Mouse (Mus musculus) heart, adult 9 months (tissue): ENCODE results near the gene Osbpl10.
"Not testable (repeated sequence)": the region's sequence is repeated elsewhere in the genome, so short reads cannot be mapped to it uniquely, and the experiment has no call there.

ENCODE experiments used
- DNase-seq, 2 experiments: peaks; one replicate each; pipeline ENCODE4 v3.0.0; 2022; ENCODE audit warnings: low spot score in 2 of 2

Gene Osbpl10

DNA sequence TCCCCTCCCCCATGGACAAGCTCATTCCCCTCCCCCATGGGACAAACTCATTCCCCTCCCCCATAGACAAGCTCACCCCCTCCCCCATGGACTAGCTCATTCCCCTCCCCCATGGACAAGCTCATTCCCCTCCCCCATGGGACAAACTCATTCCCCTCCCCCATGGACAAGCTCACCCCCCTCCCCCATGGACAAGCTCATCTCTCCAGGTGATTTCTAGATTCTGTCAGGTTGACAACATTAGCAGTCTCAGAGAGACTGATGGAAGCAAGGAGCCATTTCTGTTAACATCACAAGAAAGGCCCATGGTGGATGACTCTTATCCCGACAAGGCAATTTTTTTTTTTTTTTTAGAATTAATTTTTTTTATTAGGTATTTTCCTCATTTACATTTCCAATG is 52.7 kb downstream of the Osbpl10 start:
- DNase-seq, result not testable (repeated sequence)

DNA sequence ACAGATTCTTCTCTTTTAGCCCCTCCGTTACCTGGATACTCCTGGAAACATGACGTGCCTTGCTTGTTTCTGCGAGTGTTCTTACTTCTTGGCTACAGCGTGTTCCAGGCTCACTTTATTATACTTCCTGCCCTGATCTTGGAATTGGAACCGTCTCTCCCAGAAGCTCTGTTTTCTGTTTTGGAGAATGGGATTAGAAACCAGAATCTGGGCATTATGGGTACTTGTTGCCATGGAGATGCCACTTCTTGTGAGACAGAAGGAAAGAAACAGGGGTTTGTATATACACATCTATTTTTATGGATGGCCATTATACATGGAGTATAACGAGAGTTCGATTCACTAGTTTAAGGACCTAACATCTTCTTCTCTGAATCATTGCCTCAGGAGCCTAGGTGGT is 54.4 kb downstream of the Osbpl10 start:
- DNase-seq, result no peak

DNA sequence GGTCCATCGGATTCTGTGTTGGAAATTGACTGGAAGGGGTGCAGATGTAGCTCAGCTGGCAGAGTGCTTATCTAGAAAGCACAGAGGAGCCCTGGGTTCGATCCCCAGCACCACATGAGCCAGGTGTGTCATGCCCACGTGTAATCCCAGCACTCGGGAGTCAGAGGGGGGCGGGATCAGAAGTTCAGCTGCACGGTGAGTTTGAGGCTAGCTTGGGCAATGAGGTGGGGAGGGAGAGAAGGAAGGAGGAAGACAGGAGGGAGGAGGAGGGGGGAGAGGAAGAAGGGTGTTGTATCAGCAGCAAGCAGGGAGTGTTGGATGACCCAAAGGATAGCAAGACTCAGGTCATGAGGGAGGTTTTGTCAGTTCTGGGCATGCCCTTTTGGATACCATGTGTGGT is 55.9 kb downstream of the Osbpl10 start:
- no peak for DNase-seq

DNA sequence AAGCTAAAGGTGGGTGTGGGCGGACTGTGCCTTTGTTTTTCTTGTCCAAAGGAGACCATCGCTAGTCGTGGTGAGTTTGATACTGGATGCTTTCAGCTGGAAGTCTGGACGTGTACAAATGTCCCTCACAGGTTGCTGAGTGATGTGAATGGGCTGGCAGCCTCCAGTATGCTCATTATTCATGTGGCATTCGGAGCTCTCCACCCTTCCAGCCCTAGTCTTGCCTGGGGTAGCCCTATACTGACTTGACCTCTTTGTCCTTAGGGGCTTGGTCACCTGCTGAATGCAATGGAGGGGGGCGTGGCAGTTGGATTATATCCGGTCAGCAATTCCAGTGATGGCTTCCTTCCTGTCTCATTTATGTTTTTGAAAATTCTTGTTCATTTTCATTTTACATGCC is 56.4 kb downstream of the Osbpl10 start:
- DNase-seq, result no peak

DNA sequence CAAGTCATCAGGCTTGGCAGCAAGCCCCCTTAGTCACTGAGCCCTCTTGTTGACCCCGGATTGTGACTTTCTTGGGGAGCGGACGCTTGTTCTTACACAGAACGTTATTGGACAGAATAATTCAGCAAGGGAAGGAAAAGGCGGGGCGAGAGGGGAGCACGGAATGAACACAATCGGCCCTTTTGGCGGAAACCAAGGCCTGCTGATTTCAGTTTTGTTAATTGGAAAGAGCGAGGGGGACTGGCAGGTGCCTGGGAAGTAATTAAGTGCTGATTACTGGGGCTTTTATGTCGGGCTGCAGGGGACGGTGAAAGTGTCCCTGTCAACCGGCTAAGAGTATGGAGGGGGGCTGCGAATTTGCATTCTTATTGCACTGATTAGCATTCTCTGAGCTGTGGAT is 59.8 kb downstream of the Osbpl10 start:
- no peak for DNase-seq

DNA sequence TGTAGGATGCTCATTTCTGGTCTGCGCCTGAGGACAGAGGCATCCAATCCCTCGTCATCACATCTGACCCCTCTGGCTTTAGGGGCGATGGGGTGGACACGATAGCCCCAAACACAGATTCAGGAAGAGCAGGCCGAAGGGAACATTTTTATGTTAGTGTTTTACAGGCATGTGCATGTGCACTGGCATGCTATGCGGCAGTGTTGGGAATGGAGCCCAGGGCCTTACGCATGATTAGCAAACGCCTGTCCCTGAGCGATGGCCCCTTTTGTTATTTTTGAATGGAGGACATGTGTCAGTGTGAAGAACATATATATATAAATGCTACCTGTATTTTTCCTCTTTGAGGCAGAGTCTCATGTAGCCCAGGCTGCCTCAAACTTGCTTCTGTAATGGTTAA is 60.3 kb downstream of the Osbpl10 start:
- DNase-seq, result no peak

DNA sequence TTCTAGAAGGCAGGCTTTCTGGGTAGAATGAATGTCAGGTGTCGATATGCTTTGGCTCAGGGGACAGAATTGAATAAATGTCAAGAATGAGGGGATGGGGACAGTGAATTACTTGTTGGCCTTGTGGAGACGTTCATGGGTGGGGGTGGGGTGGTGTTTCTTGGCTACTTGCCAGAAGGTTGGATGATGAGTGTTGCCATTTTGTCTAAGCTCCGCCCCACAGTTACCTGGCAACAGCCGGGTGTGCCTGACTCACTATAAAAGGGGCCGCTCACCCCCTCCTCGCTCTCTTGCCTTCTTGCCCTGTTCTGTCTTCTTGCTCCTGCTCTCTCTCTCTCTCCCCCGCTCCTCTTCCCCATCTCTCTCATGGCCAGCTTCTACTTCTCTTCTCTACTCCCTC is 60.9 kb downstream of the Osbpl10 start:
- no peak for DNase-seq

DNA sequence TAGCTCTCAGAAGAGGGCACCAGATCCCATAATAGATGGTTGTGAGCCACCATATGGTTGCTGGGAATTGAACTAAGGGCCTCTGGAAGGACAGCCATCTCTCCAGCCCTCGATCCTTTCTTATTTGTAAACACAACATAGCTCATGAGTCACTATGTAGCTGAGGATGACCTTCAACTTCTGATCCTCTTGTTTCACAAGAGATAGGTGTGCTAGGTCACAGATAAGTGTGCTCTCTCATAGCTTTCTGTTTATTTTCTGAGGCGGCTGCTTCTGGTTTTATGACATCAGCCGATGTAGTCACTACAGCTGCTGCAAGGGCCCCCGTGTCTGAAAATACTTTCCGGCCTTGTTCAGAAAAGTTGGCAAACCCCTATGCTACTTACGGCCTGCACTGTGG is 64.2 kb downstream of the Osbpl10 start:
- no peak for DNase-seq

DNA sequence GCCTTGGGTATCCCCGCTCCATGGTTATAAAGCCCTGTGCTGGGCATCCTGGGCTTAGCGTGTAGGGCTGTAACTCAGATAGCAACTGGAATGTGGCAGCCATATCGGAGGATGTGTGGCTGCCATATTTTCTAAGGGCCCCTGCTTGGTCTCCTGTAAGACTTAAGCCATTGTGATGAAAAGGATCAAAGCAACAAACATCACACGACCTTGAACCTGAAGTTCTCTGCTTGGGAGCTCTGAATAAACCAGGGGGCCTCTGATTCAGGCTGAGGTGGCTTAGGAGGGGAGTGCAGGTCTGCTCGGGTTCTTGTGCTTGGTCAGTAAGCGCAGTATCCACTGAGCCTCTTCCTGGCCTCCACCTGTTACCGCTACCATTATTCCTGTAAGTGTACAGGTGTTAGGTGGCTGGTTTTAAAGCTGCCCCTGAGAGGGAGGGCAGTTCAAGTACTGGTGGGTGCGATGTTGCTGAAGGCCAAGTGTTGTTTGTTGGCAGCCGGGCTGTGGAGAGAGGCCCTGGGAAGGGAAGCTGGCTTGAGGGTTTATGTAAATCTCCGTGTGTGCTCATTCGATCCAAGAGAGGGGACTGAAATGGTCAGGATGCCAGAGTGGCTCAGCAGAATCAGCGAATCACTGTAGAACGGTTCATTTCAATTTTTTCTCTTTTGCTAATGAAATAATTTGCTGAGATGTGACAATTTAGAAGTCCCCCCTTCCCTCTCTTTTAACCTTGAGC is 64.8 kb downstream of the Osbpl10 start:
- no peak for DNase-seq

DNA sequence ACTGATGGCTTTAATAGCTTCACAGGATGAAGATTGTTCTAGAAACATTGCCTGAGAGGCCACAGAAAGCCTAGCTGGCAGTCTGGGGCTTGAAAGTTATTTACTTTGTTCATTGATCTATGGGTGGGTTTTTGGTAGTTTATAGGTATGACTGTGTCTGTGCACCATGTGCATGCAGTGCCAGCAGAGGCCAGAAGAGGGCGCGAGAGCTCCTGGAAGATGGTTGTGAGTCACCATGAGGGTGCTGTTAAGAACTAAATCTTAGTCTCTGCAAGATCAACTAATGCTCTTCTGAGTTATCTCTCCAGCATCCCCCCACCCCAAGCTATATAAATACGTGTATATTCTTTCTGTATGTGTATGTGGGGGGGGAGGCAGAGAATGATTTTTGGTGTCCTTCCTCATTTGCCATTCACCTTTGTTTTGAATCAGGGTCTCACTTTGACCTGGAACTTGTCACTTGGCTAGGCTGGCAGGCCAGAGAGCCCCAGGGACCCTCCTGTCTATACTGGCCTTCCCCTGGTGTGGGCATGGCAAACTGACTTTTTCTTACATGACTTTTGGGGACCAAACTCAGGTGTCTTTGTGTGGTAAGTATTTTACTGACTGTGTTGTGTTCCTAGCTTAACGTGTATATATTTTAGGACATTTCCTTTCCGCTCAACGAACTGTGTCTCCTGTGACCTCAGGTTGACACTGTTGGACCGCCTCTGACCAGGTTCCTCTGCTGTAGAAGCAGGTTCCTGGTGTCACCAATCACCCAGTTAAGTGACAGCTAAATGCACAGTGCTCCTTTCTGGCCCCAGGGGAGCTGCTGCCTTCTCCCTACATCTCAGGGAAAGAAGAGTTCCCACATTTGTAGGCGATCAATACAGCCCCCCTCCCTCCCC is 65.8 kb downstream of the Osbpl10 start:
- no peak for DNase-seq

DNA sequence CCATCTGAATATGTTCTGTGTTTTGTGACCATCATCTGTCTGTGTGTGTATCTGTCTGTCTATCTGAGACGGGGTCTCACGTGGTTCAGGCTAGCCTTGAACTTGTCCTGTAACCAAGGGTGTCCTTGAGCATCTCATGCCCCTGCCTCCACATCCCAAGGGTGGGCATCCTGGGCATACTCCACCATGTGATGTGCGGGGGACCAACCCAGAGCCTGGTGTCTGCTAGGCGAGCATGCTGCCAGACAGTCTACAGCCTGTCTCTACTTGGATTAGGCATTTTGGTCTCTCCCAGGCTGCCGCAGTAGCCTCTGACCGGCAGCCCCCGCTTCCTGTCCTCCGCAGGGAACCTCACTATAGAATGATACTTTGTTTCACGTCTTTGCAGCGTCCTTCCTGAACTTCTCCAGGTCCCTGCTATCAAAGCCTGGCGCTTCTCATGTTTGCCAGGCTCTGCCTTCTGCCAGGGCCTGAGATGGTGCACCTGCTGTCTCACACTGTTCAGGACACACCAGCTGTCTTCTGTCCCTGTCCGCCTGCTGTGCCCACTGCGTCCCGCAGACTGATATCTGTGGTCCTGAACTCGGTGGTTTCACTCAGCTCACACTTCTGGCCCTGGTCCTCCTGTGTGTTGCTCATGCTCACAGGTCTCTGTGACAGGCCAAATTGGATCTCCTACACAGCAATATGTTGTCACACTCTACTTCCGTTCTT is 66.9 kb downstream of the Osbpl10 start:
- DNase-seq, result no peak

DNA sequence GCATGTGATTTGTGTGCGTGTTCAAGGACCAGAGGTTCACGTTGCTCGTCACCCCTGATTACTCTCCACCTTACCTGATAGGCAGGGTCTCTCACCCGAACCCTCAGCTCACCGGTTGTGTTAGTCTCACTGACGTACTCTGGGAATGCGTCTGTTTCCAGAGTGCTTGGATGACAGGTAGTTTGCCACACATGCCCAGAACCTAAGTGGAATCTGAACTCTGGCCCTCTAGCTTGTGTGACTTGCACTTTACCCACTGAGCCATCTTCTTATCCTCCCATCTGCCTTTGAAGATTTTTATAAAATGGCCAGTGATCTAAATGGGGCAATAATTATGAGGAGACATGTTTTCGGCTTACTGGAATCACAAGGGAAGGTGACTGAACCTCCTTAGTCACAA is 68.3 kb downstream of the Osbpl10 start:
- DNase-seq, result no peak

DNA sequence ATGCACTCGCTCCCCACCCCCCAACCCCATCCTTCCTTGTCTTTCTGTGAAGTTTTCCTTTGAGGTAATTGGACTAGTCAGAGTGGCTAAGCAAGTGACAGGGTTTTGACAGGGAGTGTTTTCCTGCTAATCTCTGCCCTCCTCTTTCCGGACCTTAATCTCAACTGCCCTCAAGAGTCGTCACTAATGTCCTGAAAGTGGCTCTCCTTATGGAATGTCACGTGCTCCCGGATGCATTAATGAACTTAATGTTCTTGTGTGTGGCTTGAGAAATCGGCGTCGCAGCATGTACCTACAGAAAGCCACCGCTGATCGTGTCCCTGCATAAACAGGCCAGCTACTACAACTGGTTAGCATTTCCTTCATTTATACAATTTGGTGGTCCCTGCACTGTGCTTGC is 70.0 kb downstream of the Osbpl10 start:
- no peak for DNase-seq

DNA sequence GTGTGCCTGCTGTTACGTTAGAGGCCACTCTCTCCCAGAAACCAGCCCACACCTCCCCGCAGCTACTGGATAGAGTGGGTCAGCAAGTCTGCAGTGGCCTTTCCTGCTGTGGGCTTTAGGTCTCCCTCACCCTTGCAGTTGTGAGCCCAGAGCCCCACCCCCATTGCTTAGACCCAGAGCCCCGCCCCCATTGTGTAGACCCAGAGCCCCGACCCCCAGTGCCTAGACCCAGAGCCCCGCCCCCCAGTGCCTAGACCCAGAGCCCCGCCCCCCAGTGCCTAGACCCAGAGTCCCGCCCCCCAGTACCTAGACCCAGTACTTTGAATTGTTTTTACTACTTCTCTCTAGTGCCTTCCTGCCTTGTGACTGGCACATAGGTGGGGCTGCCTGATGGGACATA is 70.5 kb downstream of the Osbpl10 start:
- DNase-seq, result no peak

DNA sequence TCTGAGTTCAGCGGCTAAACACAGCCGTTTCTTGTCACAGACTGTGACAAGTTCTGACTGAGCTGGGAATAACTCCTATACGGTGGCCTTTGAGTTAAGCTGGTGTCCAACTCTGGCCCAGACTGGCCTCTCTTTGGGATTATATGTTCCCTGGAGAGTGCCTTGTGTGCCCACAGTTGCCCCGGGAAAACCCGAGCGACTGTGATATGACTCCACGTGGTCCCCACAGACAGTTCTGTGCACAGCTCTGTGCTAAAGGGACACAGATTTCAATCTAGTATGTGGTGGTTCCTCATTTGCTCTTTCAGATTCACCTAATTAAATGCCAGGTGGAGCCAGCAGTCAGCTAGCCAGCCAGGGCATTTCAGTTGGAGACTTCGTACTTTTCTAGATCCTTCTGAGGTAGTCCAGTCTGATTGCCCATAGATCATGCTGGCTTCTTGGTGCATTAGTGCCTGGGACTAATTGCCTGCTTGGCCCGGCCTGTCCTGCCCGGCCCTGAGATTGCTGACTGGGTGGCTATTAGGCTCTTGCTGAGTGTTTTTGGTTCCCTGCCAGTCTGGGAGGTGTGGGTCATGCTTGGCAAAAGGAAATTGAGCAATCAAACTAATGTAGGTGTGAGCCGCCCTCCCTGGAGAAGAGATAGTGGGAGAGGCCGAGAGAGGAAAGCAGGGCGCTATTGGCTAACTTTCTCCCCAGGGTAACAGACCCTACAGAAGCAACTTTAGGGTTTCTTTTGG is 71.8 kb downstream of the Osbpl10 start:
- DNase-seq, result peak; percentile 47 to 72

DNA sequence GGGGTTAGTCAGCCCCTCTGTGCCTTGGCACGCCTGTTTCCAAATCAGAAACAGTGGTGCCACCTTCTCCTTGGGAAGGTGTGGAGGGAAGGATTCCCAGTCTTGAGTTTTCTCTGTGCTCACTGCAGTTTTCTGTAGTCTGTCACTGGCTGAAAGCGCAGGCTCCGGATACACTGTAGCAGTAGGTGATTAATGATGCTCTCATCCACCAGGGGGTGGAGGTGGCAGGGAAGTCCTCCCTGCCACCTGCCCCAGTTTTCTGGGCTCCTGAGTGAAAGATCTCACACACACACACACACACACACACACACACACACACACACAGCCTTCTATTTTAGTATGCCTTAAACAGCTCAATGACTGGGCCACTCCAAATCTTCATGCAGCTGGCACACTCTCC is 73.6 kb downstream of the Osbpl10 start:
- no peak for DNase-seq

DNA sequence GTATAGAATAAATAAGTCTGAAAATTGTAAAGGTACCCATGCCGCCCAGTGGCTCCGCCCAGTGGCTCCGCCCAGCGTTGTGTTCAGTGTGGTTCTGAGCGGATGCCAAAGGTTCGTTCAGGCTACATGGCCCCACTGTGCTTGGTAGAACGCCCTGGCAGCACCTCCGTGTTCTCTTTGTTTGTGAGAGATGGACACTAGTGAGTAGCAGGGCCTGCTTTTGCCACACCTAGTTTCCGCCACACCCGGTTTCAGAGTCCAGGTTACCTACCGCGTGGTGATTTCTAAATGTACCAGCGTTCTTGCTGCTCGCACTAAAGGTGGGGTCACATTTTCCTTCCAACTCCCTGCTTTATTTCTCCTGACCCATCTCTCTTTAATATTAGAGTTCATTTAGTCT is 75.4 kb downstream of the Osbpl10 start:
- DNase-seq, result no peak

DNA sequence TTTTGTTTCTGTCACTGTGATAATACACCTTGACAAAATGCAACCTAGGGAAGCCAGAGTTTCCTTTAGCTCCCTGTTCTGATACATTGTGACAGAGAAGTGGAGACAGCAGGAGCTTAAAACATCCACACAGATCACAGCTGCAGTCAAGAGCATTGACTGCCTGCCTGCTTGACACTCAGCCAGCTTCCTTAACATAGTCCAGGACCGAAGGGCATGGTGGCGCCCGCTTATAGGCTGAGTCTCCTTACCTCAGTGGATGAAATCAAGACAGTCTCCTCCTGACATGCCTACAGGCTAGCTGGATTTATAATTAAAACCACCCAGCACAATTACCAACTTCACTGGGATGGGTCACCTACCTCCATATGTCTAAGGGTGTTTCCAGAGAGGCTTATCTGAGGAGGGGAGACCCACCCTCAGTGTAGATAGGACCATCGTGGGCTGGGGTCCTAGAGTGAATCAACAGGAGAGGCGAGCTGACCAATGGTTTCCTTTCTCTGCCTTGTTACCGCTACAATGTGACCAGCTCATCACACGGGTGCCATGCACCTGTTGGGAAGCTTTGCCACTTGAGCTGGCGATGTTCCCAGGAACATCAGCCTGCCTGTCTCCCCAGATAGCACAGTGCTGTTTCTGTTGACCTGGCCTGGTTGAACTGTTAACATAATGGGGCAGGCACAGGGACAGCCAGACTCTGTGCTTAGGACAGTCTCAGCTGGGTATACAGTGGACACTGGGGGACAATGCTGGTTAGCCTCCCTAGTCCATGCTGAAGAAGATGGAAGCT is 76.9 kb downstream of the Osbpl10 start:
- peak; percentile 18 to 22 for DNase-seq

DNA sequence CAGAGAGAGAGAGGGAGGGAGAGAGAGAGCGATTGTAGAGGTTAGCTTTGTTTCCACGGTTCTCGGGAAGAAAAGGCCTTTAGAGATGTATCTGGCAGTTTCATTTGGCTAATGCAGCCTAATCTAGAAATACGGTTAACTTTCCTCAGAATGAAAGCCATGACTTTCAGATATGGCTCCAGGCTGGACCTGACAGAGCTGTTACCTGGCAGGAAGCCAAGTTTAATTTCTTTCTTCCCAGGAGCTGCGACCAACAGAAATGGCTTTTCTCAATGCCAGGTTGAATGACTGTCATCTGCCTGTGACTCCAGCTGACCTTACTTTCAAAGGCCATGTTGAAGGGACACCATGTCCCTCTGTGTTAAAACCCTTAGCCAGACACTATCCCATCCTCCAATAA is 80.4 kb downstream of the Osbpl10 start:
- no peak for DNase-seq

DNA sequence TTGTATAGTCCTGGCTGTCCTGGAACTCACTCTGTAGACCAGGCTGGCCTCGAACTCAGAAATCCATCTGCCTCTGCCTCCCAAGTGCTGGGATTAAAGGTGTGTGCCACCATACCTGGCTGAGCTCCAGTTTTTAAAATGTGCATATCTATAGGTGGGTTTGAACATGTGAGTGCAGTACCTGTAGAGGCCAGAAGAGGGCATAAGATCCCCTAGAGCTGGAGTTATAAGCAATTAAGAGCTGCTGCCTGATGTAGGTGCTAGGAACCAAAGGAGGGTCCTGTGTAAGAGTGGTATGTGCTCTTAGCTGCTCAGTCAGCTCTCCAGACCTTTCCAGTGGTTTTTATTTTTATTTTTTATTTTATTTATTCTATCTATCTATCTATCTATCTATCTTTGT is 86.5 kb downstream of the Osbpl10 start:
- DNase-seq, result no peak

DNA sequence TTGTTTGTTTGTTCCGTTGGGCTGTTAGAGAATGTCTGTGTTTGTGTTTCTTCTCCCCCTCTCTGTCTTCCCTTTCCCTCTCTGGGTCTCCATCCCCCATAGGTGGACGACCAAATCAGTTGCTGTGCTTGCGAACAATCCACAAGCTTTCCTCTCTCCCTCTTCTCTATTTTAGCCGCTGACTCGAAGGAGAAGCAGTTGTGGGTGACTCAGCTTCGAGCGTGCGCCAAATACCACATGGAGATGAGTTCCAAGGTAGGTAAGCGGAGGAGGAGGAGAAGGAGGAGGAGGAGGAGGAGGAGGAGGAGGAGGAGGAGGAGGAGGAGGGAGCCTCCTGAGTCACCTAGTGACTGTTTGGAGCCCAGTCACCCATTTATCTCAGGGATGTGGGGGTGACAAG is 88.7 kb downstream of the Osbpl10 start:
- no peak for DNase-seq
